Mouse (Mus musculus) kidney, embryonic 15.5 days (tissue): ENCODE data around the gene Uba7. TPM values are rescaled to one million over a fixed set of nuclear protein-coding genes. Genes with fewer than 3 reads are reported as not detected.

Source experiments
- ATAC-seq: fragments of 200-750 bp; cut with Nextera tagmentation; replicated peaks from 2 replicates; pipeline ENCODE4 v1.8.0; 2017; ENCODE audit warnings: moderate TSS enrichment; ENCODE audit not compliant: low FRiP score
- H3K27ac ChIP-seq: fragments of 300-500 bp; sonication (generic); 2 replicates; pipeline ENCODE4 v1.5.1; 2015; ENCODE audit warnings: mild to moderate bottlenecking, inconsistent platforms
- H3K27me3 ChIP-seq: fragments of 300-500 bp; sonication (generic); 2 replicates; pipeline ENCODE4 v1.6.1; 2015; ENCODE audit warnings: inconsistent platforms
- H3K36me3 ChIP-seq: fragments of 300-500 bp; sonication (generic); 2 replicates; pipeline ENCODE4 v1.6.1; 2015; ENCODE audit warnings: inconsistent platforms
- H3K4me1 ChIP-seq: fragments of 300-500 bp; sonication (generic); 2 replicates; pipeline ENCODE4 v1.6.1; 2015; ENCODE audit warnings: inconsistent platforms
- H3K4me2 ChIP-seq: fragments of 300-500 bp; sonication (generic); 2 replicates; pipeline ENCODE4 v1.6.1; 2015; ENCODE audit warnings: moderate library complexity, mild to moderate bottlenecking, inconsistent platforms
- H3K4me3 ChIP-seq: fragments of 300-500 bp; sonication (generic); replicated peaks from 2 replicates; pipeline ENCODE4 v1.5.1; 2015; ENCODE audit warnings: mild to moderate bottlenecking, inconsistent platforms
- H3K9ac ChIP-seq: fragments of 300-500 bp; sonication (generic); 2 replicates; pipeline ENCODE4 v1.6.1; 2015; ENCODE audit warnings: mild to moderate bottlenecking, inconsistent platforms
- H3K9me3 ChIP-seq: fragments of 300-500 bp; sonication (generic); replicated peaks from 2 replicates; pipeline ENCODE4 v1.6.1; 2016; ENCODE audit warnings: inconsistent platforms
- WGBS: fragments of 180-500 bp; shearing (Covaris S2); methylation state at CpG from one replicate; pipeline ENCODE4 v1.1.7; 2015; ENCODE audit warnings: mixed read lengths; 5-methylcytosine and 5-hydroxymethylcytosine counted together
- polyA plus RNA-seq: library from polyadenylated mRNA; unstranded; fragments of >200 nt; fragmentation: Nextera tagmentation; extraction: Ambion mirVana; gene quantifications from 2 replicates; pipeline ENCODE4 v1.2.1, GENCODE M21; 2015

Gene Uba7
- polyA plus RNA-seq, 1 experiment from 2014 or later = 30.9 TPM

DNA sequence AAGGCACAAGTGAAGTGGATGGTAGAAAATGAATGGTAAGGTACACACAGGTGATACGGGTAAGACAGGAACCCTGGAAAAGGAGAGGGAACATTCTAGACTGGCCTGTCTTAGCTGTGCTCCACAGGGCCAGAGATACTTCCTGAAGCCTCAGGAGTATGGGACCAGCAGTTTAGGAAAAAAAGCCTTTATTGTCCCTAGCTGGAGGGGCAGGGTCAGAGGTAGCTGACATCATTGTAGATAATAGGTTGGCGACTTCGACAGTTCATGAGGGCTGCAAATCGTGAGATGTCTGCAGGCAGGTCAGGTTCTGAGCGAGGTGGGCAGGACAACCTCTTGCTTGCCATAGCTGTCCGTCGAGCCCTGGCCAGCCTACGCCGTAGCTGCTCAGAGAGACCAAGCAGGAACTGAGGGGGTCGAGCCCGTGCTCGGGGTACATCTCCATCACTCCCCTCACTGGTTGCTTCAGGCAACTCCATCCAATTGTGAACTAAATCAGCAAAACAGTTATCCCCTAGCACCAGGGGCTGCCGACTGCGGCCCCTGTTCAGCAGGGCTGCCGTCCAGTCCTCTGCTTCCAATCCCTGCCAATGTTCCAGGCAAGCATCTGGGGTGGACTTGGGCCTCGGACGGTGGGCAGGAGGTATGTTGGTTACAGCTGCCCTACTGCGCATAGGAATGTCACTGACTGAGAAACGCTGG is 8.9 kb downstream of the Uba7 start:
- no peaks in the 10 kb centered on the region for H3K27me3 ChIP-seq
- H3K27ac ChIP-seq = peak overlapping the region; percentile 100
- WGBS = 35% methylated on average over 19 of the region's 19 CpGs
- peaks cover 61% of the 10 kb centered on the region for H3K4me1 ChIP-seq
- ATAC-seq = no peak
- H3K36me3 ChIP-seq = no peaks in the 10 kb centered on the region
- H3K4me2 ChIP-seq = peak overlapping the region; percentile 82
- peak overlapping the region; percentile 77 for H3K4me3 ChIP-seq
- peak overlapping the region; percentile 61 for H3K9ac ChIP-seq
- H3K9me3 ChIP-seq = no peaks in the 10 kb centered on the region

DNA sequence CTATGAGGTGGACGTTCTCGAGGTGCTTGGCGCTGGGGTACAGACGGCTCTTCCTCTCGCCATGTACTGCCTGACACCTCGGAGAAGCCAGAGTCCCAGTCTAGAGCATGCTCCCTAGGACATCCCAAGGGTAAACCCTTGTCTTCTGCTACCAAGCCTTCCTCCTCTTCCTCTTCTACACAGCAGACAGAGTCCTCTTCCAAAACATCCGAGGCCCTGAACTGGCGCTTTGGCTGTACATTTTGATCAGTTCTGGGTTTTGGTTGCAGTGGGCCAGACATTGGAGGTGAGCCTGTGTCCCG is 9.4 kb downstream of the Uba7 start:
- ATAC-seq = no peak
- H3K4me1 ChIP-seq = peaks cover 61% of the 10 kb centered on the region

DNA sequence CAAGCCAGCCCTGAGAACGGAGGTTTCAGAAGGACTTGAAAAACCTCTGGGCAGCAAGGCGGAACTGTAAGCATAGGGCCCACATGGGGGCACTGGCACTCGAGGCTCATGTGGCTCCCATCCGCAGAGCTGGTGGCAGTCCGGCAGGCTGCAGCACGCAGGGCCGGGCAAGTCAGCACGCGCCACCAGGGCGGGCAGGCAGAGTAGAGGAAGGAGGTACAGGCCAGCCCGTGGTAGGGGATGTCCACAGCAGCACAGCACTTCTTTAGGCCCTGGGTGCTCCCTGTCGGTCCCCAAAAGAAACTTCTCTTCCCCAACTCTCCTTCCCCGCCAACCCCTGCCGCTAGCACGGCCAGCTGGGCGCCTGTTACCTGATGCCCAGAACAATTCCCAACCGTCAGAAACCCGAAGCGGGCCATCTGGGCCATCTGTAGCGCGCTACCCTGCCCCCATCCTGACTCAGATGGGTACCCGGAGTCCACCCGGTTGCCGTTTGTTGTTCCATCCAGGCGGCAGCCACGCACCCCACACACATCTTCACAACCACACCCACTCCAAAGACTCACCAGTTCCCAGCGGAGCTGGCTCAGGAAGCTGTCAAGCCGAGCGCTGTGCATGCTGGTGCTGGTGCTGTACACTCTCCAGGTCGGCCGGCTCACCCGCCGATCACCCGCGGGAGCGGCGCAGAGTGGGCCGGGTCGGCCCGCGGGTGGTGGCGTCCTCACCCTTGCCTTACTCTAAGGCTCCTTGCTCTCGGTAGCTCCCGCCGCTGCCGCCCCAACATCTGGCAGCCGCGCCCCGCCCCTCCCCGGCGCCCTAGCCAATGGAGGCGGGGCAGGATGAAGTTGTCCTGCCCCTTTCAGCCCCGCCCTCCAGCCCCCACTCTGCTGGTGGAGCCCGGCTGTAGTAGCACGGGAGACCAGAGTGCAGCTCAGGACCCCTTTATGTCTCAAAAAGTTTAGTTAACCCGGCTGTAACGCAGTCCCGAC is 10.1 kb downstream of the Uba7 start, which contains the start of gene Inka1:
Gene Inka1, minus strand, starts transcription at position 749 of the 989 bp plus-strand sequence.
- Histone ChIP-seq H3K9ac (peak within 1 kb of the TSS; percentile 61), H3K4me2 (peak within 1 kb of the TSS; percentile 82), H3K4me1 (peaks cover 61% of the 10 kb centered on the region), H3K27ac (peak within 1 kb of the TSS; percentile 100), H3K9me3 (no peaks in the 10 kb centered on the region), H3K27me3 (no peaks in the 10 kb centered on the region), H3K4me3 (peak within 1 kb of the TSS; percentile 77), H3K36me3 (no peaks in the 10 kb centered on the region)
- whole genome bisulfite sequencing = under 1% methylated on average over 58 of the region's 58 CpGs
- peak; percentile 57 for ATAC-seq

More for the DNA sequence above, 9.4 kb downstream of the Uba7 start:
- H3K4me2 ChIP-seq = peak overlapping the region; percentile 82
- H3K36me3 ChIP-seq = no peaks in the 10 kb centered on the region
- H3K9ac ChIP-seq = peak overlapping the region; percentile 61
- peak overlapping the region; percentile 100 for H3K27ac ChIP-seq
- H3K9me3 ChIP-seq = no peaks in the 10 kb centered on the region
- peak overlapping the region; percentile 77 for H3K4me3 ChIP-seq
- 32% methylated on average over 9 of the region's 9 CpGs for WGBS
- H3K27me3 ChIP-seq = no peaks in the 10 kb centered on the region

DNA sequence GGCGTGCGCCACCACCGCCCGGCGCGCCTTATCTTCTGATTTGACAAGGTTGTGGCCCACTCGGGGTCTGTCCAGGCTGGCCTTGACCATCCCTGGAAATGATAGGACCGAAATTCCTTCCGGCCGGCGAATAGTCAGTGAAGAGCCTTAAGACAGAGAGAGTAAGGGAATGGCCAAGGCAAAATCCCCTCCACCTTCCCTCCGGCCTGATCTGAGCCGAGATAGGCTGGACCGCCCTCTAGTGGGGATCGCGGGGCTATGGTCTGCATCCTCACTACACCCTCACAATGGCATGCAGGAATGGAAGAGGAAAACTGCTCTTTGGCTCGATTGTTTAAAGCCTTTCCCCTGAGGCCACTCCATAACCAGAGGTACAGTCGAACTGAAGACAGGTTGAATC is 11.1 kb downstream of the Uba7 start:
- H3K4me2 ChIP-seq = peak overlapping the region; percentile 82
- peaks cover 52% of the 10 kb centered on the region for H3K4me1 ChIP-seq
- H3K36me3 ChIP-seq = no peaks in the 10 kb centered on the region
- H3K4me3 ChIP-seq = peak overlapping the region; percentile 77
- no peak overlapping the region for H3K9ac ChIP-seq
- ATAC-seq = 0 out of 2 replicates have a peak, but pooled peaks have one; percentile 15
- WGBS = 5% methylated on average over 18 of the region's 18 CpGs
- no peaks in the 10 kb centered on the region for H3K9me3 ChIP-seq
- H3K27ac ChIP-seq = peak overlapping the region; percentile 100
- no peaks in the 10 kb centered on the region for H3K27me3 ChIP-seq

DNA sequence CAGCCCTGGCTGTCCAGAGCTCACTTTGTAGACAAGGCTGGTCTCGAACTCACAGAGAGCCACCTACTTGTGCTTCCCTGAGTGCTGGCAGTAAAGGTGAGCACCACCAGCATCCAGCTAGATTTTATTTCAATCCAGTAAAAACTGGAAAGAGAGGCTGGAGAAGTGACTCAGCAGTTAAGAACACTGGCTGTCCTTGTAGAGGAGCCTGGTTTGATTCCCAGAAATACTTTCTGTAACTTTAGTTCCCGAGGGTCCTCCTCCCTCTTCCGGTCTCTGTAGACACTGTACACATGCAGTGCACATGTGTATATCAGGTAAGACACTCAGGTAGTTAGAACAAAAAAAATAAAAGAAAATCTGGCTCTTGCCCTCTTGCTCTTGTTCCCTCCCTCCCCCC is 12.6 kb downstream of the Uba7 start:
- 61% methylated on average over 3 of the region's 3 CpGs for WGBS
- no peaks in the 10 kb centered on the region for H3K9me3 ChIP-seq
- H3K27ac ChIP-seq = no peak overlapping the region
- ATAC-seq = no peak
- H3K9ac ChIP-seq = no peak overlapping the region
- no peaks in the 10 kb centered on the region for H3K36me3 ChIP-seq
- H3K4me3 ChIP-seq = no peak overlapping the region
- H3K4me1 ChIP-seq = peaks cover 36% of the 10 kb centered on the region
- no peaks in the 10 kb centered on the region for H3K27me3 ChIP-seq
- no peak overlapping the region for H3K4me2 ChIP-seq

DNA sequence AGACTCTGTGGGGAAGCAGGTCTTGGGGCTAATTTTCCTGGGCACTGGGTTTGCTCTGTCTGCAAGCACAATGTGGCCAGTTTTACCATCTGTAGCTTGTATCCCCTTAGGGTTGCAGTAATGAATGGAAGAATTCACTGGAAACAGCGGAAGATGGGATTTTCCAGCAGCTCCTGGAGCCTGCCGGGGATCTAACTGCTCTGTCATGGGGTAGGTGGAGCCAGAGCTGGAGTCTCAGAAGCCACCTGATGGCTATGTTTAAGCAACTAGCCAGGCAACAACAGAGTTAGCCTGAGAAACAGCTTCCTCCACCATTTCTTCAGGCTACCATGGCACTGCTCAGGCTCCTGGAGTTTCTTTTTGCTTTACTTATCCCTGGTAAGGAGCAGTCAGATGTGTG is 16.9 kb downstream of the Uba7 start, which contains the start of gene Cdhr4:
Gene Cdhr4, plus strand, starts transcription at position 301 of the 400 bp plus-strand sequence.
- Histone ChIP-seq H3K27ac (no peak within 1 kb of the TSS), H3K4me2 (no peak within 1 kb of the TSS), H3K9me3 (no peaks in the 10 kb centered on the region), H3K4me3 (no peak within 1 kb of the TSS), H3K9ac (no peak within 1 kb of the TSS), H3K36me3 (no peaks in the 10 kb centered on the region), H3K27me3 (no peaks in the 10 kb centered on the region), H3K4me1 (no peaks in the 10 kb centered on the region; the same call in 1 of the 2 replicates)
- WGBS = 81% methylated on average over 2 of the region's 2 CpGs
- ATAC-seq = no peak

DNA sequence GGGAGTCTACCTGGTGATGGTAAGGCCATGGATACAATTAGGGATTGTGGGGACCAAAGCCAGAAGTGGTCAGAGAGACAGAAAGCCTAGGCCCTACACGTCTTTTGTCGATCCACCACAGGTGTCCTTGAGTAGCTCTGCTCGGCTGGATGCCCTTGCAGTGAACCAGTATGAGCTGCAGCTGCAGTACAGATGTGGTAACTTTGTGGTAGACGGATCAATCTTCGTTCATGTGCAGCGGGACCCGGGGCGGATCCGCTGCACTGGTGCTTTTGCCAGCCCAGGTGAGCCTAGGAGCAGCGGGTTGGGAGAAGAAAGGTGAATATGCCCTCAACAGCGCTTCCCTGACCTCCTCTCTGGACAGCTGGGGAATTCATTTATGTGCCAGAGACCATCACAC is 17.7 kb downstream of the Uba7 start:
- 93% methylated on average over 11 of the region's 11 CpGs for WGBS
- Histone ChIP-seq H3K4me1 (no peaks in the 10 kb centered on the region; the same call in 1 of the 2 replicates), H3K27me3 (no peaks in the 10 kb centered on the region), H3K9ac (no peak overlapping the region), H3K27ac (no peak overlapping the region), H3K4me2 (no peak overlapping the region), H3K9me3 (no peaks in the 10 kb centered on the region), H3K4me3 (no peak overlapping the region), H3K36me3 (no peaks in the 10 kb centered on the region)
- ATAC-seq = no peak

DNA sequence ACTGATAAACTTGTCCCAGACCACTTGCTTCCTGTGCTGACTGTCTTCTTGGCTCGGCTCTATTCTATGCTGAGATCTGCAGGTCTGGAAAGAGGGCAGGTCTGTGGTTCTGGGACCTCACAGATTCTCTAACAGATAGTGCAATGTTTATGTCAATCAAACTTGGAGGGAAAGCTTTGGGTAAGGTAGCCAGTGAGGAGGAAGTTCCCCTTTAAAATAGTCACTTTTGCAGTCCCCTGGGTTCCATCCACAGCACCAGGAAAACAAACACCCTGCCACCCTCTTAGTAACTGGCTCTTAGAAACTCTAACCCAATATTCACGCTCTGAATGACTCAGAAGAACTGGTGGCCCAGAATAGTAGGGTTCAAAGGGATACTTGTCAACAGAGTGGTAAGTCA is 19.2 kb downstream of the Uba7 start:
- no peak for ATAC-seq
- Histone ChIP-seq H3K36me3 (no peaks in the 10 kb centered on the region), H3K4me3 (no peak overlapping the region), H3K27ac (no peak overlapping the region), H3K27me3 (no peaks in the 10 kb centered on the region), H3K4me2 (no peak overlapping the region), H3K9ac (no peak overlapping the region), H3K9me3 (no peaks in the 10 kb centered on the region), H3K4me1 (no peaks in the 10 kb centered on the region)
- WGBS = 41% methylated on average over 2 of the region's 2 CpGs

DNA sequence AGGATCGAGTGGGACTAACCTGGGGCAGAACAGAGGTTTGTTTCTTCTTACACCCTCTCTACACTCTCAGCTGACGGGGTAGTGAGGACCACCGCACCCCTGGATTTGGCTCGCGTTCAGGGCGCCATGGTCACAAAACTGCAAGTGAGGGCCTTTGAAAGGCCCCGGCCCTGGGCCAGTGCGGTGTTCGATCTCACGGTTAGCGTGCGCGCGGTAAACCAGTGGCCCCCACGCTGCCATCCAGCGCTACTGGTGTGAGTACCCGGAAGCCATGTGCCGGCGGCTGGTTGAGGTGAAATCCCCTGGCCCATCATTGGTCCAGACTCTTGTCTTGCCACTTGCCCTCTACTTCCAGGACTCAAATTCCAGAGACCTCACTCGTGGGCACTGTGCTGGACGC is 20.2 kb downstream of the Uba7 start:
- no peak overlapping the region for H3K9ac ChIP-seq
- no peak overlapping the region for H3K4me2 ChIP-seq
- no peak for ATAC-seq
- H3K4me3 ChIP-seq = no peak overlapping the region
- H3K27ac ChIP-seq = no peak overlapping the region
- WGBS = 95% methylated on average over 21 of the region's 21 CpGs
- no peaks in the 10 kb centered on the region for H3K27me3 ChIP-seq
- no peaks in the 10 kb centered on the region for H3K9me3 ChIP-seq
- no peaks in the 10 kb centered on the region for H3K36me3 ChIP-seq
- H3K4me1 ChIP-seq = no peaks in the 10 kb centered on the region

DNA sequence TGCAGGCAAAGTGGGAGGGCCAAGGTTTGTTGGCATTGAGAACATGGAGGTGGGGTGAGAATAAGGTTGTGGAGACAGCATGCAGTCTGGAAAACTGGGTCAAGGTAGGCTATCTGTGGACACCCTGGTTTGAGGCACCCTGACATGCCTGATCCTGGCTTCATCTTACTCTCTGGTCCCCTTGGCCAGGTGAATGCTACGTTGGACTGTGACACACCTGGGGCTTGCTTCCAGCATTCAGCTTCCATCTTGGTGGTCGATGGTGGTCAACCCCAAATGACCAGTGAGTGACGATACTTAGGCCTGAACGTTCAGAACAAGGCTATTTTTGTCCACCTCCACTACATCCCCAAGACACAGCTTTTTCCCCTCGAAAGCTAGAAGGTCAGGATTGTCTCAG is 20.7 kb downstream of the Uba7 start, which contains the start of gene Gm20662:
Gene Gm20662, plus strand, starts transcription at position 301 of the 400 bp plus-strand sequence.
- Histone ChIP-seq H3K36me3 (no peaks in the 10 kb centered on the region), H3K27me3 (no peaks in the 10 kb centered on the region), H3K9me3 (no peaks in the 10 kb centered on the region), H3K27ac (no peak within 1 kb of the TSS), H3K4me2 (no peak within 1 kb of the TSS), H3K4me3 (no peak within 1 kb of the TSS), H3K9ac (no peak within 1 kb of the TSS), H3K4me1 (no peaks in the 10 kb centered on the region)
- ATAC-seq = no peak
- WGBS = 94% methylated on average over 5 of the region's 5 CpGs

DNA sequence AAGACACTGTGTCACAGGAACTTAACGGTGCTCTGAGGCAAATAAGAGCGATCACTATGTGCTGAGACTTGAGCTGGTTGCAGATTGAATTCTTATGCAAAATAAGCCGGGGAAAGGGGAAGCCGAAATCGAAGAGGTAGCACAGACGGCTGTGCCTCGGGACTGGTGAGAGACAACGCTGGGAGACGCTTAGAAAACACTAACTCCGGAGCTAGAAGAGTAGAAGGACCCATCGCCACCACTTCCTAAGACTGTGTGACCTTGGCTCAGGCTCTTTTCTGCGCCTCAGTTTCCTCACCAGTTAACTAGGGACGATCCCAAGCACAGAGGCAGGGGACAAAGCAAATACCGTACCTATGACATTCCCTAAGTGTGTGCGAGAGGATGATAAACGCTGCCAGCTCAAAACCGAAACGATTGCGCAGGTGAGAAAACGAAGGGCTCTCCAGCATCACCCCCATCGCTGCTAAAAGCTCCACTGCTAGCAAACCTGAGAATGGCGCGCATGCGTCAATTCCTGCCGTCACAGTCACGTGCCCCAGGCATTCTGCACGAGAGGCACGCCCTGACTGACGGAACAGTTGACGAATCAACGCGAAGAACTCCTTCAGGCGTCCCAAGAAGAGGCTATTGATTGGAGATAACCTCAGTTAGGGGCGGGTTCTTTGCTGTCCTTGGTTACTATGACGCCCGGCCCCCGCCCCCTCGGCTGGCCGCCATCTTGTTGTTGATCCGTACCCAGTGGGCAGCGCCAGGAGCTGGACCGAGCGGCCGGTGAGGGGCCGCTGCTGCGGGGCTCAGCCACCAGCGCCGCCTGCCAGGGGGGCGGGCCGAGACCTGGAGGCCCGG is 26.8 kb downstream of the Uba7 start, which contains the start of gene Ip6k1:
Gene Ip6k1, plus strand, starts transcription at position 580 of the 849 bp plus-strand sequence.
- H3K36me3 ChIP-seq = peaks cover 4% of the 10 kb centered on the region; the same call in 1 of the 2 replicates
- peak; percentile 99 for ATAC-seq
- WGBS = under 1% methylated on average over 51 of the region's 51 CpGs
- H3K9me3 ChIP-seq = no peaks in the 10 kb centered on the region
- peak within 1 kb of the TSS; percentile 99 for H3K4me3 ChIP-seq
- H3K27ac ChIP-seq = peak within 1 kb of the TSS; percentile 93
- H3K4me2 ChIP-seq = peak within 1 kb of the TSS; percentile 92
- H3K9ac ChIP-seq = peak within 1 kb of the TSS; percentile 97
- no peaks in the 10 kb centered on the region for H3K27me3 ChIP-seq
- H3K4me1 ChIP-seq = peaks cover 24% of the 10 kb centered on the region
